Mouse (Mus musculus): ENCODE measurements at regions not wholly inside any gene's neighbourhood (a gene's known extent, or its start where the extent isn't known, plus 50 kb on each side); places are given as distances from the start of the nearest gene placed in this dataset.
A peak's percentile ranks its signal among the peaks of the same experiment; 100 is the strongest.

DNA sequence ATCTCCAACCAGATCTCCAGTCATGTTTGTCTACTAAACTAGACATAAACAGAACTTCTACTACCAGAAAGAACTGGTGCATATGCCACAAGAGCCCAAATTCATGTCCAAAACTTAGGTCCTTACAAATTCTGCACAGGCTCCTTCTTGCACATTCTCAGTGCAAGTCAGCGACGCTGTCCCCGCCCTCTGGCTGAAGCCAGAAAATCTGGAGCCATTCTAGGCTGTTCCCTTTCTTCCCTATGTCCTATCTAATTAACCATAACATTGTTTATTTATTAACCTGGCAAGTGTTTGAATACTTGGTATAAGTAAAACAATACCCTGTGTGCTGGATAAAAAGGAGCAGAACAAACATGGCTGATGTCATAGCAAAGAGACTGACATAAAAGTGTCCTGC is 122.7 kb downstream of the Tent5c start:
- H3K9ac ChIP-seq (ENCODE audit: low read depth, low read length), result no peak overlapping the region
- WGBS, result 82% methylated on average over 3 of the region's 3 CpGs
- no peaks in the 10 kb centered on the region for H3K27me3 ChIP-seq (replicated peaks; ENCODE audit: control insufficient read depth, insufficient read depth, low read length)
- no peaks in the 10 kb centered on the region for H3K9me3 ChIP-seq (ENCODE audit: control insufficient read depth, low read length)
- no peak overlapping the region for H3K4me2 ChIP-seq (ENCODE audit: low read depth, low read length)
- no peak overlapping the region for H3K4me3 ChIP-seq (ENCODE audit: low read depth, low read length)
- no peak for ATAC-seq (ENCODE audit: low read depth)
- no peaks in the 10 kb centered on the region for H3K4me1 ChIP-seq (ENCODE audit: control insufficient read depth, insufficient read depth, low read length)
- no peaks in the 10 kb centered on the region for H3K36me3 ChIP-seq (ENCODE audit: control insufficient read depth, insufficient read depth, low read length)
- DNase-seq (ENCODE audit: low spot score), result no peak
- H3K27ac ChIP-seq (replicated peaks; ENCODE audit: low read depth, low read length), result no peak overlapping the region

DNA sequence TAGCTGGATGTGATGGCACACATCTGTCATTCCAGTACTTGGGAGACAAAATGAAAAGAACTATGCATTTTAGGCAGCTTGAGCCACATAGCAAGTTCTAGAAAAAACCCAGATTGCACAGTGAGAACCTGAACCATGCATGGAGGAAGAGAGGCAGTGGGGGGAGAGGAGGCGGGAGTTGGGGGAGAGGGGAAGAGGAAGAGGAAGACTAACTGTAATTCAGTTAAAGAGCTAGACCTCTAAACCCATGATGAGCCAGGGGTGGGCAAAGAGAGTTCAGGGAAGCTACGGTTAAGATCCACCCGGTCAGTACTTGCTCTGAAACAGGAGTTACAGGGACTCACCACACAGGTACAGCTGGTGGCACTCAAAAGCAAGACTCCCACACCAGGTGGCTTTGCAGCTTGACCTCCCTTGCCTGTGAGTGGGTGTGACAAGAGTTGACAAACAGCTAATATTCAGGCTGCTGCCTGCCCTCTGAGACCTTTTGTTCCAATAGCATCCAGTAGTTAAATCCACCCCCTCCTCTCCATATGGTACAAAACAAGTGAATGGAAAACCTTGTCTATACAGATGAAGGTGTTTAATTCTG is 123.7 kb downstream of the Tent5c start:
- no peak overlapping the region for H3K27ac ChIP-seq (replicated peaks; ENCODE audit: low read depth, low read length)
- H3K9me3 ChIP-seq (ENCODE audit: control insufficient read depth, low read length), result no peaks in the 10 kb centered on the region
- 79% methylated on average over 3 of the region's 3 CpGs for WGBS
- no peak overlapping the region for H3K9ac ChIP-seq (ENCODE audit: low read depth, low read length)
- DNase-seq (ENCODE audit: low spot score) (no peak), ATAC-seq (ENCODE audit: low read depth) (no peak)
- H3K4me3 ChIP-seq (ENCODE audit: low read depth, low read length), result no peak overlapping the region
- no peak overlapping the region for H3K4me2 ChIP-seq (ENCODE audit: low read depth, low read length)
- no peaks in the 10 kb centered on the region for H3K36me3 ChIP-seq (ENCODE audit: control insufficient read depth, insufficient read depth, low read length)
- no peaks in the 10 kb centered on the region for H3K27me3 ChIP-seq (replicated peaks; ENCODE audit: control insufficient read depth, insufficient read depth, low read length)
- no peaks in the 10 kb centered on the region for H3K4me1 ChIP-seq (ENCODE audit: control insufficient read depth, insufficient read depth, low read length)

GRCm38 (mm10) chr3:100364706-100365105 is 124.4 kb downstream of the Tent5c start:
- Histone ChIP-seq H3K4me1 (ENCODE audit: control insufficient read depth, insufficient read depth, low read length) (no peaks in the 10 kb centered on the region), H3K9ac (ENCODE audit: low read depth, low read length) (no peak overlapping the region), H3K4me3 (ENCODE audit: low read depth, low read length) (no peak overlapping the region), H3K9me3 (ENCODE audit: control insufficient read depth, low read length) (no peaks in the 10 kb centered on the region), H3K4me2 (ENCODE audit: low read depth, low read length) (no peak overlapping the region), H3K36me3 (ENCODE audit: control insufficient read depth, insufficient read depth, low read length) (no peaks in the 10 kb centered on the region), H3K27me3 (replicated peaks; ENCODE audit: control insufficient read depth, insufficient read depth, low read length) (no peaks in the 10 kb centered on the region), H3K27ac (replicated peaks; ENCODE audit: low read depth, low read length) (no peak overlapping the region)
- DNase-seq (ENCODE audit: low spot score), result no peak
- 74% methylated on average over 2 of the region's 2 CpGs for WGBS
- no peak for ATAC-seq (ENCODE audit: low read depth)

GRCm38 (mm10) chr3:100362983-100363382 is 126.1 kb downstream of the Tent5c start:
- no peaks in the 10 kb centered on the region for H3K9me3 ChIP-seq (ENCODE audit: control insufficient read depth, low read length)
- H3K4me2 ChIP-seq (ENCODE audit: low read depth, low read length), result no peak overlapping the region
- ATAC-seq (ENCODE audit: low read depth), result no peak
- no peak overlapping the region for H3K27ac ChIP-seq (replicated peaks; ENCODE audit: low read depth, low read length)
- no peak overlapping the region for H3K4me3 ChIP-seq (ENCODE audit: low read depth, low read length)
- no peaks in the 10 kb centered on the region for H3K4me1 ChIP-seq (ENCODE audit: control insufficient read depth, insufficient read depth, low read length)
- no peaks in the 10 kb centered on the region for H3K36me3 ChIP-seq (ENCODE audit: control insufficient read depth, insufficient read depth, low read length)
- no peak for DNase-seq (ENCODE audit: low spot score)
- WGBS, result 69% methylated on average over 3 of the region's 3 CpGs
- H3K27me3 ChIP-seq (replicated peaks; ENCODE audit: control insufficient read depth, insufficient read depth, low read length), result no peaks in the 10 kb centered on the region
- H3K9ac ChIP-seq (ENCODE audit: low read depth, low read length), result no peak overlapping the region

DNA sequence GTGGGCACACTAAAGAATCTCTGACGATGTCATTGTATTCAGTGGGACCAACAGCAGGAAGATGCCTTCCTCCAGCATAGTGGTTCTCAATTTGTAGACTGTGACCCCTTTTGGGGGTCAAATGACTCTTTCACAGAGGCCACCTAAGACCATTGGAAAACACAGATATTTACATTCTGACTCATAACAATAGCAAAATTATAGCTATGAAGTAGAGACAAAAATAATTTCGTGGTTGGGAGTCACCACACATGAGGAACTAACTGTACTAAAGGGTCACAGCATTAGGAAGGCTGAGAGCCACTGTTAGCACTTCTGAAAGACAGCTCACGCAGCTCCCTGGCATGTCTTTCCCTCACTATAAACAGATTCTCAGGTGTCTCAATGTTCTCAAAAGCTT is 129.1 kb downstream of the Tent5c start:
- no peak overlapping the region for H3K9ac ChIP-seq (ENCODE audit: low read depth, low read length)
- DNase-seq (ENCODE audit: low spot score), result no peak
- no peak overlapping the region for H3K4me3 ChIP-seq (ENCODE audit: low read depth, low read length)
- H3K4me2 ChIP-seq (ENCODE audit: low read depth, low read length), result no peak overlapping the region
- no peaks in the 10 kb centered on the region for H3K27me3 ChIP-seq (replicated peaks; ENCODE audit: control insufficient read depth, insufficient read depth, low read length)
- H3K27ac ChIP-seq (replicated peaks; ENCODE audit: low read depth, low read length), result no peak overlapping the region
- ATAC-seq (ENCODE audit: low read depth), result no peak
- H3K36me3 ChIP-seq (ENCODE audit: control insufficient read depth, insufficient read depth, low read length), result no peaks in the 10 kb centered on the region
- no peaks in the 10 kb centered on the region for H3K9me3 ChIP-seq (ENCODE audit: control insufficient read depth, low read length)
- WGBS, result 78% methylated on average over 3 of the region's 3 CpGs
- H3K4me1 ChIP-seq (ENCODE audit: control insufficient read depth, insufficient read depth, low read length), result no peaks in the 10 kb centered on the region

DNA sequence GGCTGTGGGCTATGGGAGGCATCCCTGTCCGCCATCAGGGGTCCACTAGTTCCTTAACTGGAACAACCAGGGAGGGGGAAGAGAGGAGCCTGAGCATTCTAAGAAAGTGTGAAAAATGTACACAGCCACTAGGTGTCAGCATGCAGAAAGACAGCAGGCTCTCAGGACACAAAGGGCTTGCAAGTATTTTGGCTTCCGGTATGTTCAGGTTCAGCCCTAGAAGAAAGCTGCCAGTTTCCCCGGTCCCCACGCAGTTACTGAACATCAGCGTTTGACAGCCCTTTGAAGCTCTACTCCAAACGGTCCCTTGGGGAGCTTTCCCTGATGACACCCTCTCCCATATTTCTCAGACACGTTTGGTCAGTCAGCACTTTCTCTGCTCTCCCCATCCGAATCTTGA is 130.1 kb downstream of the Tent5c start:
- H3K4me1 ChIP-seq (ENCODE audit: control insufficient read depth, insufficient read depth, low read length), result no peaks in the 10 kb centered on the region
- DNase-seq (ENCODE audit: low spot score), result peak; percentile 91
- WGBS, result 17% methylated on average over 8 of the region's 8 CpGs
- H3K9ac ChIP-seq (ENCODE audit: low read depth, low read length), result peak overlapping the region; percentile 47
- peak overlapping the region; percentile 15 for H3K4me3 ChIP-seq (ENCODE audit: low read depth, low read length)
- H3K27ac ChIP-seq (replicated peaks; ENCODE audit: low read depth, low read length), result no peak overlapping the region
- H3K9me3 ChIP-seq (ENCODE audit: control insufficient read depth, low read length), result no peaks in the 10 kb centered on the region
- H3K36me3 ChIP-seq (ENCODE audit: control insufficient read depth, insufficient read depth, low read length), result no peaks in the 10 kb centered on the region
- H3K4me2 ChIP-seq (ENCODE audit: low read depth, low read length), result peak overlapping the region; percentile 50
- H3K27me3 ChIP-seq (replicated peaks; ENCODE audit: control insufficient read depth, insufficient read depth, low read length), result no peaks in the 10 kb centered on the region
- peak; percentile 80 for ATAC-seq (ENCODE audit: low read depth)

DNA sequence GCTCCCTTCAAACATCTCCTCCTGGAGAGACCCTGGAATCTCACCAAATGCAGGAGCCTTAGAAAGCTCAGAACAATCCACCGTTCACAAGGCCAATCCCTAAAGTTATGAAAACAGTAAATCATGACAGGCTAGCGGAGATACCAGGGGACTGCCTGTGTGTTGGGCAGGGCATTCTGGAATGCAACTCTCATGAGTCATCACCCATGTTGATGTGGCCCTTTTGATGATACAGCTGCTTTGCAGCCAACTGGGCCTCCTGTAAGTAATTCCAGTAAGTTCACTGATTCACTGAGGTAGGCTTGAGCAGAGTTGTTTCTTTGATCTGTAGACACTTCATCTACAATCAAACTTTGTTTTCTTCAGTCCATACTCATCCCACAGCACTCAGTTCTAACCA is 155.6 kb downstream of the Tent5c start:
- no peak overlapping the region for H3K9ac ChIP-seq (ENCODE audit: low read depth, low read length)
- H3K27ac ChIP-seq (replicated peaks; ENCODE audit: low read depth, low read length), result no peak overlapping the region
- ATAC-seq (ENCODE audit: low read depth), result no peak
- H3K4me2 ChIP-seq (ENCODE audit: low read depth, low read length), result no peak overlapping the region
- H3K36me3 ChIP-seq (ENCODE audit: control insufficient read depth, insufficient read depth, low read length), result no peaks in the 10 kb centered on the region
- no peaks in the 10 kb centered on the region for H3K27me3 ChIP-seq (replicated peaks; ENCODE audit: control insufficient read depth, insufficient read depth, low read length)
- DNase-seq (ENCODE audit: low spot score), result no peak
- no peak overlapping the region for H3K4me3 ChIP-seq (ENCODE audit: low read depth, low read length)
- 0 out of 2 replicates have a peak, but pooled peaks cover 3% of the 10 kb centered on the region for H3K9me3 ChIP-seq (ENCODE audit: control insufficient read depth, low read length)
- no peaks in the 10 kb centered on the region for H3K4me1 ChIP-seq (ENCODE audit: control insufficient read depth, insufficient read depth, low read length)
- WGBS, result 84% methylated on average over 2 of the region's 2 CpGs

DNA sequence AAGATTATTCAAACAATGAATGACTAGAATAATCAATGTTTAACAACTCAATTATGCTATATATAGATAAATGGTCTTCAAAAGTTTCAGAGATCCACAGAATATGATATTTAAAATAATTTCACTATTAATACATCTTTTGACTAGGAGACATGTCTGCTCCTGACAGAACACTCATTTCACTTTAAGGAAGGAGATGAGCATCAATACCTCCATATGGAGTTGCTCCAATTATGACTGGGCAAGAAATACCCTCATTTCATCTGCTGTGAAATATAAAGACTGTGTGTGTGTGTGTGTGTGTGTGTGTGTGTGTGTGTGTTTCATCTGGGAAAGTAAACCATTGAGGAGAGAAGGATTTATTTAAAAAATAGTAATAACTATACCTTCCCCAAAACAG is 156.2 kb upstream of the Wdr3 start:
- Histone ChIP-seq H3K27ac (replicated peaks; ENCODE audit: low read depth, low read length) (no peak overlapping the region), H3K4me2 (ENCODE audit: low read depth, low read length) (no peak overlapping the region), H3K9me3 (ENCODE audit: control insufficient read depth, low read length) (0 out of 2 replicates have a peak, but pooled peaks cover 7% of the 10 kb centered on the region), H3K9ac (ENCODE audit: low read depth, low read length) (no peak overlapping the region), H3K4me1 (ENCODE audit: control insufficient read depth, insufficient read depth, low read length) (peaks cover 5% of the 10 kb centered on the region), H3K4me3 (ENCODE audit: low read depth, low read length) (no peak overlapping the region), H3K27me3 (replicated peaks; ENCODE audit: control insufficient read depth, insufficient read depth, low read length) (no peaks in the 10 kb centered on the region), H3K36me3 (ENCODE audit: control insufficient read depth, insufficient read depth, low read length) (no peaks in the 10 kb centered on the region)
- ATAC-seq (ENCODE audit: low read depth) (no peak), DNase-seq (ENCODE audit: low spot score) (no peak)

GRCm38 (mm10) chr3:100287818-100288217 is 125.6 kb upstream of the Wdr3 start:
- H3K27me3 ChIP-seq (replicated peaks; ENCODE audit: control insufficient read depth, insufficient read depth, low read length), result no peaks in the 10 kb centered on the region
- no peak overlapping the region for H3K4me3 ChIP-seq (ENCODE audit: low read depth, low read length)
- H3K4me1 ChIP-seq (ENCODE audit: control insufficient read depth, insufficient read depth, low read length), result no peaks in the 10 kb centered on the region
- no peak overlapping the region for H3K9ac ChIP-seq (ENCODE audit: low read depth, low read length)
- no peaks in the 10 kb centered on the region for H3K9me3 ChIP-seq (ENCODE audit: control insufficient read depth, low read length)
- H3K27ac ChIP-seq (replicated peaks; ENCODE audit: low read depth, low read length), result no peak overlapping the region
- no peaks in the 10 kb centered on the region for H3K36me3 ChIP-seq (ENCODE audit: control insufficient read depth, insufficient read depth, low read length)
- DNase-seq (ENCODE audit: low spot score) (no peak), ATAC-seq (ENCODE audit: low read depth) (no peak)
- no peak overlapping the region for H3K4me2 ChIP-seq (ENCODE audit: low read depth, low read length)
- 76% methylated on average over 1 of the region's 1 CpGs for WGBS

Measured in embryonic facial prominence, embryonic 14.5 days (tissue).